In genomic region chr13:53548396-53548795, GRCm38 (mm10) we compare ENCODE assay signal across 13 mouse cellular contexts.
DNase-seq lines count a peak whose midpoint lies in the region; ATAC-seq and TF ChIP-seq lines count a peak whose summit lies in the region.
"Had no signal": no experiment of that assay in that cellular context is flagged by ENCODE, and none has a peak within 500 bp of the region (broad histone marks: within the 10 kb centered on the region; RNA-seq: fewer than 3 reads in every experiment).

No protein-coding gene starts in this region.

- DNase-seq in heart, postnatal 0 days (ENCODE audit: low spot score) = no peak
- no peak for DNase-seq in heart, adult 8-10 months (ENCODE audit: low spot score)
- peak; percentile 34 for DNase-seq in adrenal gland, postnatal 25 days
- peak; percentile 33 for DNase-seq in lung, postnatal 10 days
- no peak for DNase-seq in layer of hippocampus, postnatal 10 days (ENCODE audit: low spot score in 2 of 2)
- DNase-seq in liver, embryonic 11.5 days (ENCODE audit: low spot score) = no peak
- DNase-seq in thymus, postnatal 25 days = no peak
- DNase-seq: B cell, adult 2 months; midbrain, embryonic 14.5 days had no signal

- no peak overlapping the region for H3K4me2 ChIP-seq in heart, postnatal 0 days (ENCODE audit: low read depth, low read length)
- H3K4me2 ChIP-seq in kidney, embryonic 16.5 days (replicated peaks; ENCODE audit: low read depth, low read length) = no peak overlapping the region
- H3K4me2 ChIP-seq in liver, embryonic 11.5 days = no peak overlapping the region
- H3K4me2 ChIP-seq: forebrain, embryonic 15.5 days; liver, embryonic 12.5 days had no signal

- H3K27ac ChIP-seq in heart, postnatal 0 days (ENCODE audit: low read depth) = no peak overlapping the region
- no peak overlapping the region for H3K27ac ChIP-seq in kidney, embryonic 16.5 days (ENCODE audit: low read length)
- no peak overlapping the region for H3K27ac ChIP-seq in liver, embryonic 11.5 days (ENCODE audit: low read depth, low read length)
- H3K27ac ChIP-seq: forebrain, embryonic 15.5 days; layer of hippocampus, adult 2 months; liver, embryonic 12.5 days had no signal

- no peak overlapping the region for H3K4me3 ChIP-seq in heart, postnatal 0 days (ENCODE audit: low read depth, low read length)
- H3K4me3 ChIP-seq in kidney, embryonic 16.5 days (ENCODE audit: low read length) = no peak overlapping the region
- no peak overlapping the region for H3K4me3 ChIP-seq in liver, embryonic 11.5 days (ENCODE audit: low read depth, low read length)
- H3K4me3 ChIP-seq: forebrain, embryonic 15.5 days; layer of hippocampus, adult 2 months; liver, embryonic 12.5 days had no signal

- H3K27me3 ChIP-seq in heart, postnatal 0 days (ENCODE audit: control insufficient read depth, insufficient read depth, low read length) = no peaks in the 10 kb centered on the region
- H3K27me3 ChIP-seq in kidney, embryonic 16.5 days (ENCODE audit: insufficient read depth, low read length) = 0 out of 2 replicates have a peak, but pooled peaks cover 2% of the 10 kb centered on the region
- no peaks in the 10 kb centered on the region for H3K27me3 ChIP-seq in liver, embryonic 11.5 days (replicated peaks; ENCODE audit: control insufficient read depth, insufficient read depth, low read length)
- H3K27me3 ChIP-seq: forebrain, embryonic 15.5 days; liver, embryonic 12.5 days had no signal

- no peaks in the 10 kb centered on the region for H3K4me1 ChIP-seq in heart, postnatal 0 days (ENCODE audit: control insufficient read depth, insufficient read depth)
- H3K4me1 ChIP-seq in kidney, embryonic 16.5 days (ENCODE audit: insufficient read depth, low read length) = 0 out of 2 replicates have a peak, but pooled peaks cover 6% of the 10 kb centered on the region
- no peaks in the 10 kb centered on the region for H3K4me1 ChIP-seq in liver, embryonic 11.5 days (replicated peaks; ENCODE audit: control insufficient read depth, insufficient read depth, low read length)
- H3K4me1 ChIP-seq: forebrain, embryonic 15.5 days; liver, embryonic 12.5 days had no signal

- H3K36me3 ChIP-seq in heart, postnatal 0 days (replicated peaks; ENCODE audit: control insufficient read depth, insufficient read depth, low read length) = no peaks in the 10 kb centered on the region
- no peaks in the 10 kb centered on the region for H3K36me3 ChIP-seq in kidney, embryonic 16.5 days (ENCODE audit: insufficient read depth, low read length)
- H3K36me3 ChIP-seq in liver, embryonic 11.5 days (ENCODE audit: control insufficient read depth, insufficient read depth, low read length) = no peaks in the 10 kb centered on the region
- H3K36me3 ChIP-seq: forebrain, embryonic 15.5 days; liver, embryonic 12.5 days had no signal

- H3K9ac ChIP-seq in heart, postnatal 0 days (replicated peaks; ENCODE audit: low read depth, low read length) = no peak overlapping the region
- H3K9ac ChIP-seq in kidney, embryonic 16.5 days (replicated peaks; ENCODE audit: low read length) = no peak overlapping the region
- H3K9ac ChIP-seq in liver, embryonic 11.5 days (ENCODE audit: low read depth, low read length) = no peak overlapping the region
- H3K9ac ChIP-seq: forebrain, embryonic 15.5 days; liver, embryonic 12.5 days had no signal

- TF ChIP-seq CTCF in heart, postnatal 0 days (IDR thresholded peaks at IDR 0.05; ENCODE audit: low read depth) = no peak

- H3K9me3 ChIP-seq in heart, postnatal 0 days (replicated peaks; ENCODE audit: control insufficient read depth, low read length) = no peaks in the 10 kb centered on the region
- no peaks in the 10 kb centered on the region for H3K9me3 ChIP-seq in kidney, embryonic 16.5 days (ENCODE audit: low read length)
- no peaks in the 10 kb centered on the region for H3K9me3 ChIP-seq in liver, embryonic 11.5 days (ENCODE audit: control insufficient read depth, low read length)
- H3K9me3 ChIP-seq: forebrain, embryonic 15.5 days; liver, embryonic 12.5 days had no signal

- WGBS in heart, postnatal 0 days = 44% methylated on average over 11 of the region's 11 CpGs
- WGBS in kidney, embryonic 16.5 days = 37% methylated on average over 11 of the region's 11 CpGs
- WGBS in liver, embryonic 11.5 days = 71% methylated on average over 11 of the region's 11 CpGs

- no peak for TF ChIP-seq EP300 in heart, postnatal 0 days (IDR thresholded peaks at IDR 0.05; ENCODE audit: low read depth)

- peak; percentile 30; the same call in 1 of the 2 replicates for ATAC-seq in heart, postnatal 0 days (ENCODE audit: insufficient read depth, low read depth)
- ATAC-seq in kidney, embryonic 16.5 days (ENCODE audit: low FRiP score, low TSS enrichment) = 0 out of 2 replicates have a peak, but pooled peaks have one; percentile 39
- no peak for ATAC-seq in liver, embryonic 11.5 days (replicated peaks; ENCODE audit: low FRiP score)
- ATAC-seq: forebrain, embryonic 15.5 days; liver, embryonic 12.5 days had no signal

Comparison
In these comparisons a context has a peak if more than half of its experiments do, and no peak if none do; other contexts are left out.
1. DNase-seq: peak in adrenal gland, postnatal 25 days (single experiment) and lung, postnatal 10 days (single experiment); none in heart, postnatal 0 days (single experiment), heart, adult 8-10 months (single experiment), layer of hippocampus, postnatal 10 days (0 of 2), liver, embryonic 11.5 days (single experiment) and thymus, postnatal 25 days (single experiment).